Mouse (Mus musculus): Measurements from ENCODE around the gene Chrne. TPM values are rescaled to one million over a fixed set of nuclear protein-coding genes. Genes with fewer than 3 reads are reported as not detected.

Chrne gene
- polyA plus RNA-seq, 1 experiment from 2014 or later = not detected

DNA sequence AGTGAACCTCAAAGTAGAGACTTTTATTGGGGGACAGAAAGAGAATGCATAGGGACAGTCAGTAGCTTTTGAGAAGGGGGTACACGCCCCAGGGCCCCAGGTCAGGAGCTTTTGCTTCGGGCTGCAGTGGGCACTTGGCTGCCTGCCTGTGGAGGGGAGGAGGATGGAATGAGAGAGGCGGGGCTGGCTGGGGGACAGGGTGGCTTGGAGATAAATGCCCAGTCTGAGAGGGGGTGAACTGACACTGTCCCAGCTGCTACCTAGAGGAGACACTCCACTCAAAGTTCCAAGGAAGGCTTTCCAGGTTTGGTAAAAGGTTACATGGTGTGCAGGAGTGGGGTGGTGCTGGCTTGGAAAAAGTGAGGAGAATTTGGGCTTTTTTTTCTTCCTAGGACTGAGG is 37.9 kb upstream of the Chrne start, which contains the start of gene Eno3:
Gene Eno3, plus strand, starts transcription at position 239 of the 400 bp plus-strand sequence.
- Histone ChIP-seq H3K4me2 (replicated peaks) (peak within 1 kb of the TSS; percentile 97), H3K9ac (peak within 1 kb of the TSS; percentile 98), H3K9me3 (no peaks in the 10 kb centered on the region), H3K4me3 (peak within 1 kb of the TSS; percentile 99), H3K27me3 (no peaks in the 10 kb centered on the region), H3K27ac (peak within 1 kb of the TSS; percentile 99), H3K4me1 (peaks cover 45% of the 10 kb centered on the region), H3K36me3 (peaks cover 25% of the 10 kb centered on the region)
- 14% methylated on average over 3 of the region's 3 CpGs for WGBS
- no peak for ATAC-seq (ENCODE audit: insufficient number of reproducible peaks, insufficient read depth, low FRiP score, low TSS enrichment)

GRCm38 (mm10) chr11:70656456-70656927 is 37.5 kb upstream of the Chrne start:
- ATAC-seq (ENCODE audit: insufficient number of reproducible peaks, insufficient read depth, low FRiP score, low TSS enrichment) = 0 out of 2 replicates have a peak, but pooled peaks have one; percentile 29
- Histone ChIP-seq H3K4me2 (replicated peaks) (peak overlapping the region; percentile 97), H3K4me3 (peak overlapping the region; percentile 99)

DNA sequence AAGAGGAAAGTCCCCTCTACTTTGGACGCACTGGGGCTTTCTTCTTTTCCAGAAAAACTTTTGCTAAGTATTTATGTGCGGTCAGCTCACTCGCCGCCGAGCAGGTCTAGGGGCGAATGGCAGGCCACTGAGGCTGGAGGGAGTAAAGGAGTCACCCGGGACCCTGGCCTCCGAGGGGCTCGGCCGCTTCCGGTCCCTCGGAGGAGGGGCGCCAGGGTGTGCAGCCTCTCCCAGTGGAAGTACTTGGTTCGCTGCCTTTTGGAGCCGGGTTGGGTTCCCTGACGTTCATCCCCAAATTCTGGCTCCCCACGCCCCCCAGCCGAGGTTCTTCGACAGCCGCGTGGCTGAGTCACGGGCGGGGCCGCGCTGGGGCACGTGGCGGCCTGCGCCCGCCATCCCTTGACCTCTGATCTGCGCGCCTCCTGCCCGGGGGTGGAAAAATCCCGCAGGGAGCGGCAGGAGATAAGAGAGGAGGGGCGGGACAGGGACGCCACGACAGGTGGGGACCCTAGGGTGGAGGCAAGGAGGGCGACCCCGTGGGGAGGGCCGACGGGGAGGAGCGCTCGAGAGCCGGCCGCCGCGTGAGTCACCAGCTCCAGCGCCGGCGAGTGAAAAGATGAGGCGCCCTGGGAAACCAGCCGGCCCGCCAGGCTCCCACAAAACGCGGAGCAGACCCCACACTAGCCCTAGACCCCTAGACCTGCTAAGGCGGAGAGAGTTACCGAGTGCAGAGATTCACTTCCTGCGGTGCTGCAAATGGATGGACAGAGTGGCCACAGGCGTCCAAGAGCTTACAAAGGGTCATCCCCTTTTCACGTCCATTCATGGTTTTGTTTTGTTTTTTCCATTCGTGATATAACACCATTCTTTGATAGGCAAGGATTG is 36.8 kb upstream of the Chrne start:
- WGBS = 1% methylated on average over 61 of the region's 61 CpGs
- Histone ChIP-seq H3K4me2 (replicated peaks) (peak overlapping the region; percentile 97), H3K36me3 (peaks cover 28% of the 10 kb centered on the region), H3K27me3 (no peaks in the 10 kb centered on the region), H3K27ac (peak overlapping the region; percentile 99), H3K4me3 (peak overlapping the region; percentile 99), H3K9me3 (no peaks in the 10 kb centered on the region), H3K4me1 (peaks cover 47% of the 10 kb centered on the region), H3K9ac (peak overlapping the region; percentile 98)
- ATAC-seq (ENCODE audit: insufficient number of reproducible peaks, insufficient read depth, low FRiP score, low TSS enrichment) = no peak

More at GRCm38 (mm10) chr11:70656456-70656927, 37.5 kb upstream of the Chrne start:
- Histone ChIP-seq H3K27me3 (no peaks in the 10 kb centered on the region), H3K9ac (peak overlapping the region; percentile 98), H3K36me3 (peaks cover 26% of the 10 kb centered on the region), H3K9me3 (no peaks in the 10 kb centered on the region), H3K4me1 (peaks cover 47% of the 10 kb centered on the region), H3K27ac (peak overlapping the region; percentile 99)
- WGBS = 2% methylated on average over 16 of the region's 16 CpGs

GRCm38 (mm10) chr11:70654923-70655570 is 36.0 kb upstream of the Chrne start:
- H3K4me1 ChIP-seq = peaks cover 50% of the 10 kb centered on the region
- under 1% methylated on average over 44 of the region's 48 CpGs for WGBS

DNA sequence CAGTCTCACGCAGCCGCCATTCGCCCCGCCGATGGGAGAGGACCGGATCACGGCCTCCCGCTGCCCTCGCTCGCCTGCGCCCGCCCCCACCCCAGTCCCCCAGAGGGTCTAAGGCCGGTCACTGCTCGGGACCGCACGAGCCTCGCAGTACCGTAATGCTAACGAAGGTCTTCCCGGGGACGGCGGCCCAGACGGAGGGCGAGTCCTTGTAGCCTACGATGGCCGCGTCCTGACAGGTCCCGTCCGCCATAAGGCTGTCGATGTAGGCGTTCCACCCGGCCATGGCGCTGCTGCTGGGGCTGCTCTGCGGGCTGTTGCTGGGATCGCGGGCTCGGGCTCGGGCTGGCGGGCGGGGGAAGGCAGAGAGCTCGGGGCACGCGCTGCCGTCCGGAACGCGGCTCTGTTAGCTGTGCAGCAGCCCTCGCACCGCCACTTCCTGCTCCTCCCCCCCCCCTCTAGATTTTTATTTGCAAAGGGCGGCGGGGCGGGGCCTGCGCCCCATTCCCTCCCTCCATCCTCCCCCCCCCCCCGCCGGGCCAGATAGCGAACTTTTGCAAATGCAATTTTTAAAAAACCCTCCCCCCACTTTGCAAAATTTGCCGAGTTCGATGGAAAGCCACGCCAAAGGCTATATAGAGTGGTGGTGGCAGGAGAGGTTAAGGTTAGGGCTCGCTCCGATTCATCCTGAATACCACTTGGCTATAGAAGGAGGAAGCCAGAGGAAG is 35.3 kb upstream of the Chrne start, which contains the start of gene Pfn1:
Gene Pfn1, minus strand, starts transcription at position 447 of the 725 bp plus-strand sequence.
- peak within 1 kb of the TSS; percentile 99 for H3K4me3 ChIP-seq
- H3K36me3 ChIP-seq = peaks cover 32% of the 10 kb centered on the region
- no peaks in the 10 kb centered on the region for H3K27me3 ChIP-seq
- 0 out of 2 replicates have a peak, but pooled peaks have one; percentile 12 for ATAC-seq (ENCODE audit: insufficient number of reproducible peaks, insufficient read depth, low FRiP score, low TSS enrichment)
- WGBS = under 1% methylated on average over 61 of the region's 61 CpGs
- H3K4me2 ChIP-seq (replicated peaks) = peak within 1 kb of the TSS; percentile 97
- H3K4me1 ChIP-seq = peaks cover 50% of the 10 kb centered on the region
- peak within 1 kb of the TSS; percentile 99 for H3K27ac ChIP-seq
- peak within 1 kb of the TSS; percentile 98 for H3K9ac ChIP-seq
- no peaks in the 10 kb centered on the region for H3K9me3 ChIP-seq

More at GRCm38 (mm10) chr11:70654923-70655570, 36.0 kb upstream of the Chrne start:
- no peaks in the 10 kb centered on the region for H3K27me3 ChIP-seq
- peaks cover 26% of the 10 kb centered on the region for H3K36me3 ChIP-seq
- no peaks in the 10 kb centered on the region for H3K9me3 ChIP-seq
- peak overlapping the region; percentile 99 for H3K4me3 ChIP-seq
- ATAC-seq (ENCODE audit: insufficient number of reproducible peaks, insufficient read depth, low FRiP score, low TSS enrichment) = peak; percentile 29; the same call in 1 of the 2 replicates
- peak overlapping the region; percentile 97 for H3K4me2 ChIP-seq (replicated peaks)
- H3K9ac ChIP-seq = peak overlapping the region; percentile 98
- peak overlapping the region; percentile 99 for H3K27ac ChIP-seq

GRCm38 (mm10) chr11:70653345-70654197 is 34.6 kb upstream of the Chrne start:
- H3K36me3 ChIP-seq = peaks cover 40% of the 10 kb centered on the region
- no peaks in the 10 kb centered on the region for H3K27me3 ChIP-seq
- H3K4me3 ChIP-seq = peak overlapping the region; percentile 99
- under 1% methylated on average over 45 of the region's 63 CpGs for WGBS
- H3K9ac ChIP-seq = peak overlapping the region; percentile 98
- peaks cover 53% of the 10 kb centered on the region for H3K4me1 ChIP-seq
- no peaks in the 10 kb centered on the region for H3K9me3 ChIP-seq
- peak; percentile 28 for ATAC-seq (ENCODE audit: insufficient number of reproducible peaks, insufficient read depth, low FRiP score, low TSS enrichment)
- peak overlapping the region; percentile 97 for H3K4me2 ChIP-seq (replicated peaks)
- peak overlapping the region; percentile 99 for H3K27ac ChIP-seq

DNA sequence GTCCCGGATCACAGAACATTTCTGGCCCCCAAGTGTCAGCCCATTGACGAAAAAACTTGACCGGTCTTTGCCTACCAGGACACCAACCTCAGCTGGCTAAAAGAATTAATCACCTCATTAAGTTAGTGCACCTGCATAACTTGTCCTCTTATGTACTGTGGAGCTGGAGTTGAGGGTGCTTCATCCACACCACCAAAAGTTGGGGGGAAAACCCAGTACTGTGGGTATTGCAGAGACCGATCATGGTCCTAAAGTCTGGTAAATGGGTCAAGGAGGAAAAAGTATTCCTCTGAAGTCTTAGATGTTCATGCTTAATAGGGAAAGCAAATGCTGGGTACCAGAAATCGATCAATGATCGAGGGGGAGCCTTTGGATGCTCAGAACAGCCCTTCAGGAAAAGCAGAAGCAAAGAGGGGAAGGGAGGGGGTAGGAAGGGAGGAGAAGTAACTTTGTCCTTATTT is 33.9 kb upstream of the Chrne start:
- Histone ChIP-seq H3K27me3 (no peaks in the 10 kb centered on the region), H3K4me1 (peaks cover 53% of the 10 kb centered on the region), H3K27ac (peak overlapping the region; percentile 99), H3K4me3 (peak overlapping the region; percentile 99), H3K9me3 (no peaks in the 10 kb centered on the region), H3K4me2 (replicated peaks) (peak overlapping the region; percentile 97), H3K9ac (peak overlapping the region; percentile 98), H3K36me3 (peaks cover 43% of the 10 kb centered on the region)
- 43% methylated on average over 6 of the region's 6 CpGs for WGBS
- ATAC-seq (ENCODE audit: insufficient number of reproducible peaks, insufficient read depth, low FRiP score, low TSS enrichment) = no peak

- Histone ChIP-seq H3K36me3 (peaks cover 43% of the 10 kb centered on the region), H3K27me3 (no peaks in the 10 kb centered on the region), H3K9ac (peak overlapping the region; percentile 98), H3K4me3 (peak overlapping the region; percentile 99), H3K9me3 (no peaks in the 10 kb centered on the region), H3K27ac (peak overlapping the region; percentile 99), H3K4me2 (replicated peaks) (peak overlapping the region; percentile 97), H3K4me1 (peaks cover 46% of the 10 kb centered on the region)
- 46% methylated on average over 12 of the region's 12 CpGs for WGBS
- no peak for ATAC-seq (ENCODE audit: insufficient number of reproducible peaks, insufficient read depth, low FRiP score, low TSS enrichment)
Measured at GRCm38 (mm10) chr11:70652029-70652883, 33.2 kb upstream of the Chrne start.

GRCm38 (mm10) chr11:70651391-70651790 is 32.4 kb upstream of the Chrne start:
- WGBS = 68% methylated on average over 2 of the region's 2 CpGs
- Histone ChIP-seq H3K4me3 (no peak overlapping the region), H3K27ac (no peak overlapping the region), H3K4me2 (replicated peaks) (peak overlapping the region; percentile 97; the same call in 1 of the 2 replicates), H3K36me3 (peaks cover 43% of the 10 kb centered on the region), H3K4me1 (peaks cover 37% of the 10 kb centered on the region), H3K9ac (no peak overlapping the region), H3K9me3 (no peaks in the 10 kb centered on the region), H3K27me3 (no peaks in the 10 kb centered on the region)
- ATAC-seq (ENCODE audit: insufficient number of reproducible peaks, insufficient read depth, low FRiP score, low TSS enrichment) = no peak
